Mouse (Mus musculus) cerebellum, adult 18-20 months (tissue): Measurements from ENCODE around the gene Serpinb1a.

Experiments used
- DNase-seq, 2 experiments: peaks; one replicate each; pipeline ENCODE4 v3.0.0; 2021

Gene Serpinb1a

GRCm38 (mm10) chr13:32794619-32795018, 56.4 kb downstream of the Serpinb1a start:
- no peak for DNase-seq
